Mouse (Mus musculus): Measurements from ENCODE around the gene Fam214a.

DNA sequence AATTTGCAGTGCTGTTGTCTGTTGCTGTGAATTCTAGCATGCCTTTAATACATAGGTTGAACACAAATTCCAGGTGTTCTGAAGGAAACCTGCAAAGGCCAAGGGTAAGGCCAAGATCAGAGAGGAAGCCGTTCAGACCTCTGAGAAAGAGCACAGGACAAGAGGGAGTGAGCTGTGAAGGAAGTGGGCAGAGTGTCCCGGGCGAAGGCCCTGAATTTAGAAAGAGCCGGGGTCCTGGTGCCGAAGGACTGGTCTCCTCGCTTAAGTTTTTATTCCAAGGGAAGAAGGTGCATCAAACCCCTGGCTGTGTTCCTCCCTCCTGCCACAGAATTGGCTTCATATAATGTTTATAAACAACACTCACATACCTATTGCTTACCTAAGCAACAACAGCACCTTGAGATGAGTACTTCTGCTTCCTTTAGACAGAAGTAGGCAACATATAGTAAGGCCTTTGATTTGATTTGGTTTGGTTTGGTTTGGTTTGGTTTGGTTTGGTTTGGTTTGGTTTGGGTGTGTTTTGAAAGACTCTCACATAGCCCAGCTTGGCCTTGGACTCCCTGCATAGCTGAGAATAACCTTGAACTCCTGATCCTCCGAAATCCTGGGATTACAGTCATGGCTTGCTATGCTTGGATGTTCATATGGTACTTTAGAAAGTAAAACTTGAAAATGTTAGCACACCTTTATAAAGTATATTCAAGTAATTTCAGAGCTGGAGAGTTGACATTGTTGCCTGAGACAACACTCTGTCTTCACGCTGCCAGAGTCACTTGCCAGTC is 16.2 kb downstream of the Fam214a start:
- TF ChIP-seq CTCF (IDR thresholded peaks at IDR 0.05; ENCODE audit: low read depth) (no peak), EP300 (IDR thresholded peaks at IDR 0.05; ENCODE audit: low read depth) (no peak)
